Mouse (Mus musculus) forebrain, postnatal 0 days (tissue): ENCODE results near the gene Hacd1. TPM values are rescaled to one million over a fixed set of nuclear protein-coding genes. Genes with fewer than 3 reads are reported as not detected.
A peak's percentile ranks its signal among the peaks of the same experiment; 100 is the strongest.

ENCODE experiments used
- ATAC-seq: fragments of 200-750 bp; cut with Nextera tagmentation; 2 replicates; pipeline ENCODE4 v1.8.0; 2017; ENCODE audit warnings: mild to moderate bottlenecking, moderate library complexity
- DNase-seq: peaks from one replicate; pipeline ENCODE4 v3.0.0-alpha.2; 2015
- H3K27ac ChIP-seq: fragments of 300-500 bp; sonication (generic); 2 replicates; pipeline ENCODE4 v1.5.1; 2014; ENCODE audit warnings: low read depth, mild to moderate bottlenecking, antibody characterized with exemption, low read length, moderate library complexity, mixed read lengths
- H3K27me3 ChIP-seq: fragments of 300-500 bp; sonication (generic); 2 replicates; pipeline ENCODE4 v1.6.1; 2014; ENCODE audit warnings: mild to moderate bottlenecking, low read length, mixed read lengths; ENCODE audit not compliant: insufficient read depth
- H3K36me3 ChIP-seq: fragments of 300-500 bp; sonication (generic); 2 replicates; pipeline ENCODE4 v1.6.1; 2014; ENCODE audit warnings: mild to moderate bottlenecking, moderate library complexity; ENCODE audit not compliant: insufficient read depth
- H3K4me1 ChIP-seq: fragments of 300-500 bp; sonication (generic); 2 replicates; pipeline ENCODE4 v1.6.1; 2014; ENCODE audit warnings: antibody characterized with exemption; ENCODE audit not compliant: insufficient read depth
- H3K4me2 ChIP-seq: fragments of 300-500 bp; sonication (generic); 2 replicates; pipeline ENCODE4 v1.6.1; 2014; ENCODE audit warnings: low read depth, mild to moderate bottlenecking, moderate library complexity
- H3K4me3 ChIP-seq: fragments of 300-500 bp; sonication (generic); 2 replicates; pipeline ENCODE4 v1.5.1; 2014; ENCODE audit warnings: low read depth, low read length, mixed read lengths
- H3K9ac ChIP-seq: fragments of 300-500 bp; sonication (generic); 2 replicates; pipeline ENCODE4 v1.6.1; 2014; ENCODE audit warnings: mild to moderate bottlenecking
- H3K9me3 ChIP-seq: fragments of 300-500 bp; sonication (generic); 2 replicates; pipeline ENCODE4 v1.6.1; 2016; ENCODE audit warnings: low read length
- CTCF ChIP-seq: sonication (generic); IDR thresholded peaks from 2 replicates; pipeline ENCODE4 v1.5.1; 2016; ENCODE audit warnings: antibody characterized with exemption, control low read depth, low read depth
- WGBS: fragments of 180-500 bp; shearing (Covaris S2); extraction: QIAGEN DNeasy Blood & Tissue Kit; methylation state at CpG from one replicate; pipeline ENCODE4 v1.1.7; 2014; 5-methylcytosine and 5-hydroxymethylcytosine counted together
- polyA plus RNA-seq: library from polyadenylated mRNA; unstranded; fragments of >200 nt; fragmentation: Nextera tagmentation; extraction: Ambion mirVana; gene quantifications from 2 replicates; pipeline ENCODE4 v1.2.1, GENCODE M21; 2015
- total RNA-seq: library from RNA; depleted of rRNA; stranded (reverse); fragments of >200 nt; gene quantifications from 2 replicates; pipeline ENCODE4 v1.2.3, GENCODE M21; 2014

Gene Hacd1
- total and polyA plus RNA-seq, 2 experiments from 2014 or later, result 60.3 to 82.2 TPM

DNA sequence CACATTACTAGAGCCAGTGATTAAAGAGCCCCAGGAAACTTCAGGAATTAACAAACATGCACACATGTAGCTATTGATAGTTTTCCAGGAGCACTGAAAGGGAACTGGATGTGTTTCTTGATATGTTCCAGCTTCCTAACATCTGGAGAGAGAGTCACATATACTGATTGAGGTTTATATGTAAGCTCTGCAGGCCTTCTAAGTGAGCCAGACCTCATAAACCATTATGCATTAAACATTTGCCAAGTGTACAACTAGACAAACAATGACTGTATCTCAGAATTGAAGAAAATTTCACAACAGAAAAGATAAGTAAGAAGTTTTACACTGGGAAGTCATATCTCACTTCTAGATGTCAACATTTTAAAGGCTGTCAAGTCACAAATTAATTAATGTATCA, 167.4 kb downstream of the Hacd1 start:
- Histone ChIP-seq H3K36me3 (no peaks in the 10 kb centered on the region), H3K27ac (no peak overlapping the region), H3K9ac (no peak overlapping the region), H3K4me1 (no peaks in the 10 kb centered on the region), H3K4me3 (no peak overlapping the region), H3K4me2 (no peak overlapping the region), H3K27me3 (no peaks in the 10 kb centered on the region), H3K9me3 (no peaks in the 10 kb centered on the region)
- ATAC-seq (no peak), DNase-seq (no peak)
- TF ChIP-seq CTCF, result no peak

DNA sequence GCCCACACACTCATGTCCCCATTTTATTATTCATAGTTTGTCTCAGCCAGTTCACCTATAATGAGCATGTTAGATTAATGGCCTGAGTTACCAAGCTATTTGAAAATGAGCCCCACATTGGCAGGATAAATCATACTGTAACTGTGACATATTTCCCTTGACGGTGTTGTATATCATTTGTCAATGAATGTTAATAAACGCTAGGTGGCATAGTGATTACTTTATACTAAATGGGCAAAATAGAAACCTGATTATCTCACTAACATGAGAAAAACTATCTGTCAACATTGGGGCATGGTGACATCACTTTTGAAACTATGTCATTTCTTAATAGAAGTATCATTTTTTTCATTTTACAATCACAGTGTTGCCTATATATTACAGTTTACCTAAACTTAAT, 198.5 kb downstream of the Hacd1 start:
- Histone ChIP-seq H3K27me3 (no peaks in the 10 kb centered on the region), H3K9ac (no peak overlapping the region), H3K4me3 (no peak overlapping the region), H3K36me3 (no peaks in the 10 kb centered on the region), H3K4me1 (no peaks in the 10 kb centered on the region), H3K27ac (no peak overlapping the region), H3K4me2 (no peak overlapping the region), H3K9me3 (no peaks in the 10 kb centered on the region)
- TF ChIP-seq CTCF, result no peak
- ATAC-seq (no peak), DNase-seq (no peak)
- WGBS, result 62% methylated on average over 2 of the region's 2 CpGs

DNA sequence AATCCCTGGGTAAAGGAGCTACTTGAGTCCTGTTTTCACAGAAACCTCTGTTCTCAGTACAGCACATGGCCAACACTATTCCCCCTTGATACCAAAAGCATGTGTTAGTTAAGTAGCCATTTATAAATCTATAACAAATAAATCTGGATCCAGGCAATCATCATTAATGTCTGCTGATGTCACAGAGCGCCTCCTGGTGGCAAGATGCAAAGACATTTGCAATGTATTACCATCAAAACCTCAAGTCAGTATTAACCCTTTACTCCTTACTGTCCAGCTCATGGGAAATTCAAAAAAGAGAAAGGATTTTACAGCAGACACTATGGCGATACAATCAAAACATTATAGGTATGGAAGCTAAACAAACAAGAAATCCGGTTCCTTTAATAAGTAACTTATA, 200.4 kb downstream of the Hacd1 start:
- H3K4me3 ChIP-seq, result no peak overlapping the region
- H3K4me2 ChIP-seq, result no peak overlapping the region
- TF ChIP-seq CTCF, result peak; percentile 42
- no peak for ATAC-seq
- H3K36me3 ChIP-seq, result no peaks in the 10 kb centered on the region
- no peaks in the 10 kb centered on the region for H3K4me1 ChIP-seq
- 65% methylated on average over 3 of the region's 3 CpGs for WGBS
- H3K9ac ChIP-seq, result no peak overlapping the region
- H3K27me3 ChIP-seq, result no peaks in the 10 kb centered on the region
- H3K27ac ChIP-seq, result no peak overlapping the region
- DNase-seq, result peak; percentile 9
- no peaks in the 10 kb centered on the region for H3K9me3 ChIP-seq

DNA sequence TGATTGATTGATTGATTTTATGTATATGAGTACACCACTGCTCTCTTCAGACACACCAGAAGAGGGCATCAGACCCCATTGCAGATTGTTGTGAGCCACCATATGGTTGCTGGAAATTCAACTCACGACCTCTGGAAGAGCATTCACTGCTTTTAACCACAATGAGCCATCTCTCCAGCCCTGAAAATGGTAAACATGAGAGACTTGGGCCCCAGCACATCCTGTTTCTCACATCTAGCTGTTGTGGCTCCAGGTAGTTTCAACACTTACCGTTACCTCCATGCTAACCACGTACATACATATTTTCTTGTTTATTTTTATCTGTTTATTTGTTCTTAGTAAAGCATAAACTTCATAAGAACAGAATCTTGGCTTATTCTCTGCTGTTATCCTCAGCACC, 219.6 kb downstream of the Hacd1 start:
- TF ChIP-seq CTCF, result no peak

DNA sequence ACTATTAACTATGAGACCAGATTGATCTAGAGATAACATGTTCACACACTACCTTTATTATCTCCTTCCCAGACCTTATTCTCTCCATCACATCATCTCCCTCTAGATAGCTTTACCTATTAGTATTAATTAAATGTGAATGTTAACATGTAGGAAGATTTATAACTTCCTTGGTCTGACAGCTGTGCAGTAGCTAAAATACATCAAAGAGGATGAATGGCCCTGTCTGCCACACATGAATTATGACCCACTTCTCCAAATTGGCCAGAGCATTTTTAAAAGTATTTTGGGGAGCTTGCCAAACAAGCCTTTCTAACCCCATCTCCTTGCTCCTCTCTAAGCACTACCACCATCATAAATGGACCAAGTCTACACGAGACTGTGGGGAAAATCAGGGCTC, 220.9 kb downstream of the Hacd1 start:
- no peak overlapping the region for H3K4me2 ChIP-seq
- 82% methylated on average over 1 of the region's 1 CpGs for WGBS
- H3K27me3 ChIP-seq, result no peaks in the 10 kb centered on the region
- H3K4me3 ChIP-seq, result no peak overlapping the region
- ATAC-seq (no peak), DNase-seq (no peak)
- no peaks in the 10 kb centered on the region for H3K9me3 ChIP-seq
- no peak for TF ChIP-seq CTCF
- no peak overlapping the region for H3K9ac ChIP-seq
- H3K36me3 ChIP-seq, result no peaks in the 10 kb centered on the region
- no peak overlapping the region for H3K27ac ChIP-seq
- H3K4me1 ChIP-seq, result no peaks in the 10 kb centered on the region

More for the DNA sequence above, 219.6 kb downstream of the Hacd1 start:
- H3K36me3 ChIP-seq, result no peaks in the 10 kb centered on the region
- DNase-seq (no peak), ATAC-seq (no peak)
- H3K4me2 ChIP-seq, result no peak overlapping the region
- H3K27me3 ChIP-seq, result no peaks in the 10 kb centered on the region
- no peak overlapping the region for H3K4me3 ChIP-seq
- 80% methylated on average over 3 of the region's 3 CpGs for WGBS
- no peaks in the 10 kb centered on the region for H3K9me3 ChIP-seq
- no peak overlapping the region for H3K27ac ChIP-seq
- no peak overlapping the region for H3K9ac ChIP-seq
- H3K4me1 ChIP-seq, result no peaks in the 10 kb centered on the region

DNA sequence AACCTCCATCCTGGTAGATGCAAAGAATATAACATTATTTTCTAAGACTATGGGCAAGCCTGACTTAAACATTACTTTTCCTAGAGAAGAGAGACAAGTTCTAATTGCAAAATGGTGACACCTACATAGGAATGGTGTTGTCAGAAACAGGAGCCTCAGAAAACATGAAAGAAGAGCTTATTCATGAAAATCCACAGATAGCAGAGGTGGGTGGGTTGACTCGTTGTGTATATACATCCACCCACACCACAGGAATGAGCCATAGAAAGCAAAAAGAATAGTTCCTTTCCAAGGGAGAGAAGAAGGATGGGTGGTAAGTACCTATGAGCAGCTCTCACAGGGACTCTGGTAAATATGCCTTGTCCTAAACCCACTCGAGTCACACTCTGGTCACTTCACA, 239.3 kb downstream of the Hacd1 start:
- H3K9ac ChIP-seq, result no peak overlapping the region
- no peaks in the 10 kb centered on the region for H3K9me3 ChIP-seq
- no peak overlapping the region for H3K4me2 ChIP-seq
- H3K4me3 ChIP-seq, result no peak overlapping the region
- H3K27ac ChIP-seq, result no peak overlapping the region
- DNase-seq, result no peak
- no peak for TF ChIP-seq CTCF
- no peak for ATAC-seq
- H3K4me1 ChIP-seq, result no peaks in the 10 kb centered on the region
- 93% methylated on average over 2 of the region's 2 CpGs for whole genome bisulfite sequencing
- no peaks in the 10 kb centered on the region for H3K36me3 ChIP-seq
- H3K27me3 ChIP-seq, result no peaks in the 10 kb centered on the region

DNA sequence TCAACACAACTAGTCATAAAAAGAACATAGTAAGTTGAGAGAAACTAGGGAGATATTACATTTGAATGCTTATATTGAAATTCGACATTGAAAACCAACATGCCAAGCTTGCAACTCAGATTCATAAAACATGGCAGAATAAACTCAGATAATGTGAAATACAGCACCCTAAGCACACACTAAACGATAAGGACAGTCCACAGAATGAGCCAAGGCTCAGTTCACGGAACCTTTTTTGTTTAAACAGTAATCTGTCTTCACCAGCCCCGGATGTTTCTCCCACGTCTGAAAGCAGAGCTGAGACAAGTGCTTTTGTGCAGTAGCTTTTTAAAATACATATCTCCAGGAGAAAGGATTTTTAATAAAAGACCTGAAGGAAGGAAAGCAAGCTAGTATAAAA, 247.3 kb downstream of the Hacd1 start:
- H3K9me3 ChIP-seq, result no peaks in the 10 kb centered on the region
- ATAC-seq, result no peak

DNA sequence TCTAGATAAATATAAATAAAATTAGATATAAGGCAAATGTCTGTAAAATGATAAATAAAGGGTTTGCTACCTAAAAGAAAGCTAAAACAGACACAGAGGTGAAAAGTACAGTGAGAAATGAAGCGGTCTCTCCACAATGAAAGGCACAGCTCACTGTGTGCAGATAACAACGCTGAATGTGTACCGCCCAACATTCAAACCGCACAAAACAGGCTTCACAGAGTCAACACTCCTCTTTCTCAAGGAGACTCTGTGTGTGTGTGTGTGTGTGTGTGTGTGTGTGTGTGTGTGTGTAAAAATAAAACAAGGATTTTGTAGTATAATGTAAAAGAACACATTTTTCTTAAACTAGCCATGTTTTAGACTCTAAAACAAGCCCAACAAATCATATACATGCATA, 247.9 kb downstream of the Hacd1 start:
- H3K9ac ChIP-seq, result no peak overlapping the region
- no peak overlapping the region for H3K4me3 ChIP-seq
- no peaks in the 10 kb centered on the region for H3K27me3 ChIP-seq
- H3K27ac ChIP-seq, result no peak overlapping the region
- WGBS, result 68% methylated on average over 4 of the region's 4 CpGs
- TF ChIP-seq CTCF, result no peak
- no peaks in the 10 kb centered on the region for H3K36me3 ChIP-seq
- H3K9me3 ChIP-seq, result no peaks in the 10 kb centered on the region
- no peak for DNase-seq
- ATAC-seq, result no peak
- H3K4me1 ChIP-seq, result no peaks in the 10 kb centered on the region
- no peak overlapping the region for H3K4me2 ChIP-seq

More for the DNA sequence above, 247.3 kb downstream of the Hacd1 start:
- DNase-seq, result no peak
- Histone ChIP-seq H3K4me3 (no peak overlapping the region), H3K36me3 (no peaks in the 10 kb centered on the region), H3K27ac (no peak overlapping the region), H3K4me1 (no peaks in the 10 kb centered on the region), H3K9ac (no peak overlapping the region), H3K27me3 (no peaks in the 10 kb centered on the region), H3K4me2 (no peak overlapping the region)
- TF ChIP-seq CTCF, result no peak
- WGBS, result 68% methylated on average over 5 of the region's 5 CpGs
